Comparison of ENCODE assay signal across 8 mouse cellular contexts in the genomic region with DNA sequence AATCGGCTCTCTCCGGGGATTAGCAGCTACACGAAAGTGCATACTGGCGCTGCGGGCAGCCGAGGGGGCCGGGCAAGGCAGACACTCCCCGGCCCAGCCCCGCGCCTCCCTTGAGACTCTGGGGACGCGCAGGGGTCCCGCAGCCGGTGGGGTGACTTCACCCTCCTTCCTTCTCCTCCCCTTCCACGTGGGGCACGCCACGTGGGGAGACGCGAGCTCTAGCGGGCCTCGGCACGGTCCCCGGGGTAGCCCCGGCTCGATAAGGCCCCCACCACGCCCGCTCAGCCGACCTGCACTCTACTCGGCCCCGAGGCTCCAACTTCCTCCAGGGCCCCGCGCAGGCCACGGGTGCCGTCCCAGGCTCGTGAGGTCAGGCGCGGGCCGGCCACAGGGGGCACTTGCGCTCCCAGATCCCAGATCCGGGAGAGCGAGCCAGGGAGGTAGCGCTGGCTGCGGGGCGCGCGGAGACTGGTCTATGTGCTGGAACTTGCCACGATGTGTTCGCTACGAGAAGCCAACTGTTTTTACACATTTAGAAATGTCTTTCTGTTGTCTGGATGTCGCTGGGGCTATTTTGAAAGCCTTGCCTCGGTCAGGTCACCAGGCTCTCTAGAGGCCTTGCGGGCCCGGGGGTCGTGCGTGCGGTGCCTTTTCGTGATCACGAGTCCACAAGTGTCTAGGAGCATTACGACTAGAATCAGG. TPM values are rescaled to one million over a fixed set of nuclear protein-coding genes. Genes with fewer than 3 reads are reported as not detected.
DNase-seq lines count a peak whose midpoint lies in the region; ATAC-seq and TF ChIP-seq lines count a peak whose summit lies in the region.

A gene (minus strand): TSS at position 356 of the 702 bp plus-strand sequence.

- TF ChIP-seq CTCF in testis, adult 2 months (IDR thresholded peaks at IDR 0.05; ENCODE audit: control insufficient read depth, insufficient read depth, insufficient replicate concordance, low read depth, low read length) = no peak

- H3K27me3 ChIP-seq in neural tube, embryonic 13.5 days = peaks cover 10% of the 10 kb centered on the region; the same call in 1 of the 2 replicates
- H3K27me3 ChIP-seq in testis, adult 2 months (ENCODE audit: control insufficient read depth, insufficient read depth, low read length) = 0 out of 2 replicates have a peak, but pooled peaks cover 2% of the 10 kb centered on the region

- H3K4me2 ChIP-seq in neural tube, embryonic 13.5 days = peak within 1 kb of the TSS; percentile 95

- in situ Hi-C loops in ES-E14 (cut with MboI; ENCODE audit: low sequenced_read_pairs in 2 of 2, unreplicated experiment in 2 of 2) = no loop called here

- H3K4me1 ChIP-seq in ES-E14 (ENCODE audit: control insufficient read depth in 2 of 2, insufficient read depth in 2 of 2, low read length in 2 of 2, poor library complexity in 1 of 2) = peaks cover 7 to 8% of the 10 kb centered on the region in 2 experiments
- H3K4me1 ChIP-seq in neural tube, embryonic 13.5 days (replicated peaks) = peaks cover 33% of the 10 kb centered on the region
- H3K4me1 ChIP-seq in testis, adult 2 months (ENCODE audit: control insufficient read depth, insufficient read depth, low read length) = peaks cover 21% of the 10 kb centered on the region

- ATAC-seq in neural tube, embryonic 13.5 days (ENCODE audit: low read depth) = peak; percentile 61

- intact Hi-C loops in heart, postnatal 25 days (cut with DNase I) = loop anchor here (1.0 to 10.0 kb wide), 4 partner anchors 47 to 459 kb away; a partner anchor contains a TSS

- DNase-seq in ES-E14 (ENCODE audit: low read depth, low spot score) = no peak
- DNase-seq in cerebellum, adult 11-12 months = peak; percentile 83
- DNase-seq in forelimb bud, embryonic 11.5 days (ENCODE audit: low read depth, low spot score) = peak; percentile 79
- peak; percentile 83 for DNase-seq in heart, postnatal 25 days (ENCODE audit: low spot score)
- peak; percentile 32 to 57 for DNase-seq in layer of hippocampus, adult 18-20 months (ENCODE audit: low spot score in 2 of 2)
- peak; percentile 82 to 87 for DNase-seq in lung, adult 18-20 months

- peak within 1 kb of the TSS; percentile 95 to 99 for H3K4me3 ChIP-seq in ES-E14 (ENCODE audit: insufficient read depth in 1 of 2, low read depth in 1 of 2, low read length in 2 of 2, poor library complexity in 1 of 2, severe bottlenecking in 1 of 2)
- peak within 1 kb of the TSS; percentile 94 for H3K4me3 ChIP-seq in neural tube, embryonic 13.5 days
- peak within 1 kb of the TSS; percentile 90 for H3K4me3 ChIP-seq in testis, adult 2 months (ENCODE audit: control insufficient read depth, low read depth, low read length)

- no peaks in the 10 kb centered on the region for H3K9me3 ChIP-seq in ES-E14 (ENCODE audit: control insufficient read depth, insufficient read depth, low read depth, low read length)
- H3K9me3 ChIP-seq in neural tube, embryonic 13.5 days = 0 out of 2 replicates have a peak, but pooled peaks cover 6% of the 10 kb centered on the region

- H3K27ac ChIP-seq in ES-E14 (ENCODE audit: insufficient read depth, low read depth, low read length, poor library complexity, severe bottlenecking) = peak within 1 kb of the TSS; percentile 98
- H3K27ac ChIP-seq in neural tube, embryonic 13.5 days (replicated peaks) = peak within 1 kb of the TSS; percentile 98
- H3K27ac ChIP-seq in testis, adult 2 months (ENCODE audit: control insufficient read depth, insufficient read depth, low read depth, low read length) = peak within 1 kb of the TSS; percentile 34

- under 1% methylated on average over 58 of the region's 59 CpGs for WGBS in neural tube, embryonic 13.5 days

- TF ChIP-seq POLR2A in testis, adult 2 months (IDR thresholded peaks at IDR 0.05; ENCODE audit: control insufficient read depth, low read depth, low read length) = no peak

- H3K9ac ChIP-seq in ES-E14 (ENCODE audit: insufficient read depth, low read depth, low read length, poor library complexity, severe bottlenecking) = peak within 1 kb of the TSS; percentile 98
- peak within 1 kb of the TSS; percentile 97 for H3K9ac ChIP-seq in neural tube, embryonic 13.5 days

- H3K36me3 ChIP-seq in ES-E14 (ENCODE audit: control insufficient read depth, insufficient read depth, low read length, poor library complexity, severe bottlenecking) = peaks cover 3% of the 10 kb centered on the region; the same call in 1 of the 2 replicates
- H3K36me3 ChIP-seq in neural tube, embryonic 13.5 days = no peaks in the 10 kb centered on the region
- no peaks in the 10 kb centered on the region for H3K36me3 ChIP-seq in testis, adult 2 months (ENCODE audit: control insufficient read depth, insufficient read depth, low read length)

TF ChIP-seq in ES-E14, 5 proteins besides CTCF, POLR2A, EP300 and RAD21:
- TF ChIP-seq ZNF384 (IDR thresholded peaks at IDR 0.05; ENCODE audit: low read depth, low read length) (no peak), ZC3H11A (IDR thresholded peaks at IDR 0.05; ENCODE audit: borderline replicate concordance, low read depth, low read length) (no peak), CHD2 (IDR thresholded peaks at IDR 0.05; ENCODE audit: low read depth, low read length) (no peak), MAFK (IDR thresholded peaks at IDR 0.05; ENCODE audit: insufficient read depth, low read depth, low read length) (no peak), HCFC1 (IDR thresholded peaks at IDR 0.05; ENCODE audit: borderline replicate concordance, insufficient read depth, low read length) (no peak; the same call in 1 of the 2 replicates)

RNA-seq across cellular contexts. Expression of the gene that starts here (rescaled TPM):
- total RNA-seq in ES-E14 (2012; rRNA removed) = 241 and 381 TPM in 2 replicates
- 10 to 100 TPM; 24.8 to 36.1 TPM for total RNA-seq in heart, postnatal 25 days (2021)
- total RNA-seq in layer of hippocampus, adult 18-20 months (2021) = 10 to 100 TPM; 55.5 to 61.8 TPM
- polyA plus RNA-seq in neural tube, embryonic 13.5 days (2015; fragmentation: Nextera tagmentation; extraction: Ambion mirVana) = 73.1 and 94.2 TPM in 2 replicates
- 54.9 and 59.0 TPM in 2 replicates for polyA plus RNA-seq in testis, adult 2 months (2012; rRNA removed)

Comparison
In these comparisons a context has a peak if more than half of its experiments do, and no peak if none do; other contexts are left out.
1. H3K27ac ChIP-seq: peak in every context shown above with its lines; median percentile 98 in ES-E14; 98 in neural tube, embryonic 13.5 days; 34 in testis, adult 2 months.